Mouse (Mus musculus): ENCODE measurements around the gene Lrfn2.

DNA sequence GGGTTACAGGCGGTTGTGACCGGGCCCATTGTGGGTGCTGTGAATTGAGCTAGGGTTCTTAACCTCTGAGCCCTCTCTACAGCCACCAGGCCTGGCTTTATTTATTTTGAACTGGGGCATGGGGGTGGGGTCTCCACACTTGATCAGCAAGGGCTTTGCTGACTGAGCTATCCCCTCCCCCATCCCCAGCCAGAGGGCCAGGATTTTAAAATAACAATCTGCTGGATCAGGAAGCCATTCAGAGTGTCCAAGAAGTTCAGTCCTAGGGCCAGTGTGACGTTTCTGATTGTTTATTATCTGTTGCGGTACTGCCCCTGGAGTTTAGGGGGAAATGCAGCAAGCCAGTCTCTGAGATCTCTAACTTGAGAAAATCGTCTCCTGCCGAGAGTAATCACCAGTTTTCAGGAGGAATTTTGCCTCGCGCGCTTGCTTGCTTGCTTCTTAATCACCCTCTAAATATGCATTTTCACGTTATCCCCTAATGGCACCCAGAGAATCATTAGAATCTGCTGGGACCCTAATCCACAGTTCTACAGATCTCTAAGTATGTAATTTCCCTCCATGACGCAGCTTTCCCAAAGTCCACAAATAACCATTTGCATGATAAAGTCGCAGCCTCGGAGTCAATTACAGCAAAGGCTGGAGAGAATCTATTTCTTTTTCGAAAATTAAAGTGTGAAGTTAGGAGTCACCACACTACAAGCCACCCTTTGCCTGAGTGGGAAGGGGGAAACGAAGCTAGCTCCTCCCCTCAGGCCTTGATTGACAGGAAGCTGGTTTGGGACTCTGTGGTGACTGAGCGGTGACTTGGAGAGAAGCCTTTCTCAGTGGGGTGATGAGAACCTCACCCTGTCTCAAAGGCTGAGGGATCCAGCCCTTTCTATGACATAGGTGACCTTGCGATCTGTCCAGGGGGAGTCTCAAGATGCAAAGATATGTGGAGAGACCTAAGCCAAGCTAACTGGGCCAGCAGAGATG is 85.5 kb downstream of the Lrfn2 start:
- TF ChIP-seq CTCF (IDR thresholded peaks at IDR 0.05; ENCODE audit: borderline replicate concordance, insufficient read depth, low read depth, low read length) (no peak), POLR2A (IDR thresholded peaks at IDR 0.05; ENCODE audit: borderline replicate concordance, insufficient read depth, low read length) (no peak)
